ENCODE assay signal across 9 mouse cellular contexts in the genomic region with DNA sequence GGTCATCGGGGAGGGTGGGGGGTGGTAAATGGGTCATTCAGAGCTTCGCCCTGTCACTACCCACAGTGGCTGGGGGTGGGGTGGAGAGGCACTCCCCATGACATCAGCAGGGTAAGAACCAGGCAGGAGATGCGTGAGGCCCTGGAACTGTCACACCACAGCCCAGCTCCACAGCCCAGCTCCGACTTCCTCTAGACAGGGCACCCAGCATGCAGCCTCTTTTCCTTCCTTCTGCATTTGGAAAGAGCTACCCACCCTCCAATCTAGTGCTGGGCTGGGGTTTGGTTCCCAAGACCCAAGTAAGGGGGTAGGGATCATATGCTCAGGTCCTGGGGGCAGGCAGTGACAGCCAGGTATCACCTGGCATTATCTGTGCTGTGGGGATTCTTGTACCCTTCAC.
DNase-seq lines count a peak whose midpoint lies in the region; ATAC-seq and TF ChIP-seq lines count a peak whose summit lies in the region.
"Had no signal": no experiment of that assay in that cellular context is flagged by ENCODE, and none has a peak within 500 bp of the region (broad histone marks: within the 10 kb centered on the region; RNA-seq: fewer than 3 reads in every experiment).

No protein-coding gene starts in this region.

- no peaks in the 10 kb centered on the region for H3K9me3 ChIP-seq in stomach, embryonic 14.5 days (ENCODE audit: control insufficient read depth, low read depth, low read length)
- H3K9me3 ChIP-seq in stomach, postnatal 0 days (ENCODE audit: control insufficient read depth, low read length), result no peaks in the 10 kb centered on the region

- no peak overlapping the region for H3K4me2 ChIP-seq in stomach, embryonic 14.5 days (replicated peaks; ENCODE audit: low read depth, low read length)
- no peak overlapping the region for H3K4me2 ChIP-seq in stomach, postnatal 0 days (replicated peaks; ENCODE audit: low read depth)

- H3K27ac ChIP-seq in stomach, embryonic 14.5 days (ENCODE audit: low read length), result peak overlapping the region; percentile 21; the same call in 1 of the 2 replicates
- H3K27ac ChIP-seq in stomach, postnatal 0 days (replicated peaks), result no peak overlapping the region; the same call in 1 of the 2 replicates
- peak overlapping the region; percentile 99 for H3K27ac ChIP-seq in macrophage

- no peak for TF ChIP-seq CTCF in stomach, postnatal 0 days (IDR thresholded peaks at IDR 0.05; ENCODE audit: low read depth)

- no peak overlapping the region for H3K4me3 ChIP-seq in stomach, embryonic 14.5 days (ENCODE audit: low read depth, low read length)
- H3K4me3 ChIP-seq in stomach, postnatal 0 days (ENCODE audit: low read depth, low read length), result no peak overlapping the region
- H3K4me3 ChIP-seq in macrophage (ENCODE audit: inconsistent target), result no peak overlapping the region

- 80% methylated on average over 4 of the region's 4 CpGs for WGBS in stomach, embryonic 14.5 days
- 80% methylated on average over 4 of the region's 4 CpGs for WGBS in stomach, postnatal 0 days
- WGBS in macrophage (ENCODE audit: missing documents), result 5% methylated on average over 4 of the region's 4 CpGs

- H3K4me1 ChIP-seq in stomach, embryonic 14.5 days (ENCODE audit: control insufficient read depth, insufficient read depth, low read length), result 0 out of 2 replicates have a peak, but pooled peaks cover 5% of the 10 kb centered on the region
- H3K4me1 ChIP-seq in stomach, postnatal 0 days (replicated peaks; ENCODE audit: control insufficient read depth, insufficient read depth), result peaks cover 8% of the 10 kb centered on the region

- no peaks in the 10 kb centered on the region for H3K36me3 ChIP-seq in stomach, embryonic 14.5 days (ENCODE audit: control insufficient read depth, insufficient read depth, low read length)
- H3K36me3 ChIP-seq in stomach, postnatal 0 days (ENCODE audit: control insufficient read depth, insufficient read depth, low read length), result no peaks in the 10 kb centered on the region
- no peaks in the 10 kb centered on the region for H3K36me3 ChIP-seq in macrophage (ENCODE audit: inconsistent target)

- no peak for TF ChIP-seq EP300 in stomach, postnatal 0 days (optimal IDR thresholded peaks at IDR 0.05)

- peak; percentile 98 for DNase-seq in heart, adult 11 months
- DNase-seq in heart, adult 8-10 months (ENCODE audit: low spot score), result no peak
- DNase-seq in stomach, postnatal 0 days (ENCODE audit: low spot score), result no peak
- DNase-seq in thymus, postnatal 4 days, result peak; percentile 69
- no peak for DNase-seq in cerebellum, postnatal 36 days
- DNase-seq in retina, embryonic 14.5 days (ENCODE audit: low spot score), result no peak
- DNase-seq: cerebellum, adult 11 months had no signal

- H3K9ac ChIP-seq in stomach, embryonic 14.5 days (replicated peaks; ENCODE audit: low read depth, low read length), result no peak overlapping the region
- no peak overlapping the region for H3K9ac ChIP-seq in stomach, postnatal 0 days (ENCODE audit: low read length)

- no peak for ATAC-seq in stomach, embryonic 14.5 days (ENCODE audit: insufficient number of reproducible peaks, insufficient read depth, low FRiP score, low read depth)
- ATAC-seq in stomach, postnatal 0 days (ENCODE audit: low FRiP score, low TSS enrichment), result no peak

- peaks cover 45% of the 10 kb centered on the region for H3K79me2 ChIP-seq in macrophage (ENCODE audit: inconsistent target)

- H3K27me3 ChIP-seq in stomach, embryonic 14.5 days (ENCODE audit: control insufficient read depth, insufficient read depth, low read length), result no peaks in the 10 kb centered on the region
- H3K27me3 ChIP-seq in stomach, postnatal 0 days (ENCODE audit: control insufficient read depth, insufficient read depth, low read length), result no peaks in the 10 kb centered on the region

Comparison
In these comparisons a context has a peak if more than half of its experiments do, and no peak if none do; other contexts are left out.
1. DNase-seq: peak in heart, adult 11 months (single experiment) and thymus, postnatal 4 days (single experiment); none in heart, adult 8-10 months (single experiment), stomach, postnatal 0 days (single experiment), cerebellum, postnatal 36 days (0 of 2) and retina, embryonic 14.5 days (single experiment).